9 mouse cellular contexts compared by ENCODE assay signal in genomic region chr4:87140901-87141300, GRCm38 (mm10).
A peak's percentile ranks its signal among the peaks of the same experiment; 100 is the strongest.
DNase-seq lines count a peak whose midpoint lies in the region; ATAC-seq and TF ChIP-seq lines count a peak whose summit lies in the region.
"Had no signal": no experiment of that assay in that cellular context is flagged by ENCODE, and none has a peak within 500 bp of the region (broad histone marks: within the 10 kb centered on the region; RNA-seq: fewer than 3 reads in every experiment).

No protein-coding gene starts in this region.

- WGBS in forebrain, embryonic 14.5 days, result 25% methylated on average over 3 of the region's 3 CpGs
- 84% methylated on average over 3 of the region's 3 CpGs for WGBS in forebrain, embryonic 10.5 days
- 72% methylated on average over 3 of the region's 3 CpGs for WGBS in lung, embryonic 14.5 days
- WGBS in forebrain, embryonic 16.5 days, result 29% methylated on average over 3 of the region's 3 CpGs

- ATAC-seq in forebrain, embryonic 14.5 days, result peak; percentile 79
- no peak for ATAC-seq in lung, embryonic 14.5 days (ENCODE audit: insufficient read depth)
- peak; percentile 78 for ATAC-seq in forebrain, embryonic 16.5 days

- no peak overlapping the region for H3K27ac ChIP-seq in forebrain, embryonic 14.5 days (ENCODE audit: low read depth, low read length)
- H3K27ac ChIP-seq in forebrain, embryonic 10.5 days, result no peak overlapping the region
- H3K27ac ChIP-seq in lung, embryonic 14.5 days (ENCODE audit: low read depth), result no peak overlapping the region
- H3K27ac ChIP-seq in forebrain, embryonic 16.5 days (ENCODE audit: low read length), result no peak overlapping the region

- H3K4me2 ChIP-seq in forebrain, embryonic 14.5 days (ENCODE audit: low read length), result no peak overlapping the region
- no peak overlapping the region for H3K4me2 ChIP-seq in lung, embryonic 14.5 days
- no peak overlapping the region for H3K4me2 ChIP-seq in forebrain, embryonic 16.5 days (ENCODE audit: low read length)

- no peak for TF ChIP-seq CTCF in lung, embryonic 14.5 days (IDR thresholded peaks at IDR 0.05; ENCODE audit: low read depth)

- H3K27me3 ChIP-seq in forebrain, embryonic 14.5 days (replicated peaks; ENCODE audit: control insufficient read depth, insufficient read depth, low read length), result no peaks in the 10 kb centered on the region
- no peaks in the 10 kb centered on the region for H3K27me3 ChIP-seq in forebrain, embryonic 10.5 days (ENCODE audit: poor library complexity, severe bottlenecking)
- no peaks in the 10 kb centered on the region for H3K27me3 ChIP-seq in lung, embryonic 14.5 days (ENCODE audit: insufficient read depth, low read length)
- H3K27me3 ChIP-seq in forebrain, embryonic 16.5 days (replicated peaks; ENCODE audit: control insufficient read depth, insufficient read depth, low read length), result no peaks in the 10 kb centered on the region
- H3K27me3 ChIP-seq: megakaryocyte, embryonic 14.5 days had no signal

- peaks cover 17% of the 10 kb centered on the region for H3K4me1 ChIP-seq in forebrain, embryonic 14.5 days (ENCODE audit: control insufficient read depth, insufficient read depth, low read length)
- no peaks in the 10 kb centered on the region for H3K4me1 ChIP-seq in forebrain, embryonic 10.5 days
- H3K4me1 ChIP-seq in lung, embryonic 14.5 days (ENCODE audit: insufficient read depth), result no peaks in the 10 kb centered on the region
- peaks cover 14% of the 10 kb centered on the region for H3K4me1 ChIP-seq in forebrain, embryonic 16.5 days (replicated peaks; ENCODE audit: control insufficient read depth, insufficient read depth, low read length)
- H3K4me1 ChIP-seq: megakaryocyte, embryonic 14.5 days had no signal

- peak; percentile 68 for DNase-seq in forebrain, embryonic 14.5 days (ENCODE audit: low spot score)
- DNase-seq in forebrain, embryonic 10.5 days (ENCODE audit: extremely low spot score, low spot score), result no peak
- peak; percentile 9 for DNase-seq in lung, embryonic 14.5 days
- no peak for DNase-seq in lung, adult 18-20 months
- peak; percentile 21 for DNase-seq in ovary, postnatal 36 days (ENCODE audit: low spot score)
- DNase-seq in thymus, adult 18-20 months, result no peak
- DNase-seq in urinary bladder, postnatal 10 days (ENCODE audit: low spot score), result no peak

- no peak overlapping the region for H3K9ac ChIP-seq in forebrain, embryonic 14.5 days (ENCODE audit: low read length)
- H3K9ac ChIP-seq in lung, embryonic 14.5 days, result no peak overlapping the region
- no peak overlapping the region for H3K9ac ChIP-seq in forebrain, embryonic 16.5 days (replicated peaks; ENCODE audit: low read depth, low read length)

- no peak overlapping the region for H3K4me3 ChIP-seq in forebrain, embryonic 14.5 days (ENCODE audit: low read depth, low read length)
- no peak overlapping the region for H3K4me3 ChIP-seq in forebrain, embryonic 10.5 days
- H3K4me3 ChIP-seq in lung, embryonic 14.5 days (ENCODE audit: low read depth, low read length), result no peak overlapping the region
- no peak overlapping the region for H3K4me3 ChIP-seq in forebrain, embryonic 16.5 days (replicated peaks; ENCODE audit: low read length)

- no peaks in the 10 kb centered on the region for H3K36me3 ChIP-seq in forebrain, embryonic 14.5 days (ENCODE audit: control insufficient read depth, insufficient read depth, low read length)
- H3K36me3 ChIP-seq in forebrain, embryonic 10.5 days (replicated peaks), result no peaks in the 10 kb centered on the region
- H3K36me3 ChIP-seq in lung, embryonic 14.5 days (ENCODE audit: insufficient read depth), result no peaks in the 10 kb centered on the region
- no peaks in the 10 kb centered on the region for H3K36me3 ChIP-seq in forebrain, embryonic 16.5 days (ENCODE audit: control insufficient read depth, insufficient read depth)

- no peaks in the 10 kb centered on the region for H3K9me3 ChIP-seq in forebrain, embryonic 14.5 days (replicated peaks; ENCODE audit: control insufficient read depth, low read length)
- no peaks in the 10 kb centered on the region for H3K9me3 ChIP-seq in forebrain, embryonic 10.5 days
- H3K9me3 ChIP-seq in lung, embryonic 14.5 days (ENCODE audit: low read depth, low read length), result no peaks in the 10 kb centered on the region
- no peaks in the 10 kb centered on the region for H3K9me3 ChIP-seq in forebrain, embryonic 16.5 days (ENCODE audit: control insufficient read depth, low read length)
- H3K9me3 ChIP-seq: megakaryocyte, embryonic 14.5 days had no signal

Comparison
In these comparisons a context has a peak if more than half of its experiments do, and no peak if none do; other contexts are left out.
1. DNase-seq: peak in forebrain, embryonic 14.5 days (single experiment), lung, embryonic 14.5 days (single experiment) and ovary, postnatal 36 days (single experiment); none in forebrain, embryonic 10.5 days (single experiment), lung, adult 18-20 months (0 of 2), thymus, adult 18-20 months (0 of 2) and urinary bladder, postnatal 10 days (single experiment).